Mouse (Mus musculus): ENCODE data around the gene Arf5. TPM values are rescaled to one million over a fixed set of nuclear protein-coding genes. Genes with fewer than 3 reads are reported as not detected.

Arf5 gene
- polyA plus RNA-seq, 1 experiment from 2014 or later = 340 TPM

DNA sequence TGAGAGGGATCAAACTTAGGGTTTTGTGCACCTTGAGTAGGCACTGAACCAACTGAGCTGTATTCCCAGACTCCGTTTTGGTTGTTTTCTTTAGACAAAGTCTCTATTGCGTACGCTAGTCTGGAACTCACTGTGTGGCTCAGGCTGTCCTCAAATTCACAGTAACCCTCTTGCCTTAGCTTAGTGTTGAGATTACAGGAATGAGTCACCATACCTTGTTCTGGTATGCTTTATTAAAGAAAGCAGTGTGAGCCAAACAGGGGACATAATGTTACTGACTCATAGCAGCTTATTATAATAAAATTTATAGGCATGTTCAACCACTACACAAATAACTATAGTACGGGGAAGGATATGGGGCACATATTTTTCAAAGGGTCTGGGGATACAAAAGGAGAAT, 50.9 kb downstream of the Arf5 start:
- 84% methylated on average over 4 of the region's 4 CpGs for WGBS
- H3K4me1 ChIP-seq (ENCODE audit: insufficient read depth, low read depth, low read length) = no peaks in the 10 kb centered on the region

GRCm38 (mm10) chr6:28474839-28475238, 51.5 kb downstream of the Arf5 start, which contains the start of gene Snd1:
Gene Snd1 (plus strand): TSS chr6:28475139.
- DNase-seq (ENCODE audit: low spot score) = no peak
- H3K4me3 ChIP-seq (ENCODE audit: low read depth, low read length) = no peak within 1 kb of the TSS
- WGBS = 82% methylated on average over 5 of the region's 5 CpGs
- H3K9me3 ChIP-seq (ENCODE audit: low read length) = no peaks in the 10 kb centered on the region
- TF ChIP-seq CTCF (IDR thresholded peaks at IDR 0.05) (no peak), EP300 (IDR thresholded peaks at IDR 0.05) (no peak)
- no peak within 1 kb of the TSS for H3K9ac ChIP-seq (replicated peaks; ENCODE audit: low read depth)
- no peak within 1 kb of the TSS for H3K4me2 ChIP-seq (replicated peaks; ENCODE audit: low read depth, low read length)
- ATAC-seq = no peak
- H3K36me3 ChIP-seq (ENCODE audit: insufficient read depth, low read length) = no peaks in the 10 kb centered on the region
- H3K4me1 ChIP-seq (ENCODE audit: insufficient read depth, low read depth, low read length) = 0 out of 2 replicates have a peak, but pooled peaks cover 2% of the 10 kb centered on the region
- H3K27me3 ChIP-seq (replicated peaks; ENCODE audit: insufficient read depth, low read length) = no peaks in the 10 kb centered on the region
- H3K27ac ChIP-seq (ENCODE audit: low read length) = no peak within 1 kb of the TSS

More for the DNA sequence above, 50.9 kb downstream of the Arf5 start:
- no peaks in the 10 kb centered on the region for H3K27me3 ChIP-seq (replicated peaks; ENCODE audit: insufficient read depth, low read length)
- DNase-seq (ENCODE audit: low spot score) = no peak
- no peaks in the 10 kb centered on the region for H3K9me3 ChIP-seq (ENCODE audit: low read length)
- no peak overlapping the region for H3K27ac ChIP-seq (ENCODE audit: low read length)
- H3K9ac ChIP-seq (replicated peaks; ENCODE audit: low read depth) = no peak overlapping the region
- no peak for ATAC-seq
- TF ChIP-seq EP300 (IDR thresholded peaks at IDR 0.05) (no peak), CTCF (IDR thresholded peaks at IDR 0.05) (no peak)
- no peaks in the 10 kb centered on the region for H3K36me3 ChIP-seq (ENCODE audit: insufficient read depth, low read length)
- no peak overlapping the region for H3K4me3 ChIP-seq (ENCODE audit: low read depth, low read length)
- no peak overlapping the region for H3K4me2 ChIP-seq (replicated peaks; ENCODE audit: low read depth, low read length)

Other genes starting within 250 kb of the Arf5 start
- 21.2 and 24.7 TPM in 2 replicates for gene Zfp800, start 25.6 kb upstream of the Arf5 start, polyA plus RNA-seq (2015; fragmentation: Nextera tagmentation; extraction: Ambion mirVana)
- gene Fscn3, start 4.2 kb downstream of the Arf5 start, polyA plus RNA-seq (2015; fragmentation: Nextera tagmentation; extraction: Ambion mirVana) = not detected in 2 replicates
- gene Gcc1, start 4.8 kb downstream of the Arf5 start, polyA plus RNA-seq (2015; fragmentation: Nextera tagmentation; extraction: Ambion mirVana) = 7.6 and 7.8 TPM in 2 replicates
- not detected in 2 replicates for gene Pax4, start 25.8 kb downstream of the Arf5 start, polyA plus RNA-seq (2015; fragmentation: Nextera tagmentation; extraction: Ambion mirVana)
- 56.6 and 63.1 TPM in 2 replicates for gene Snd1, start 51.6 kb downstream of the Arf5 start, polyA plus RNA-seq (2015; fragmentation: Nextera tagmentation; extraction: Ambion mirVana)

Data from lung, postnatal 0 days (tissue).